Mouse (Mus musculus) lung, adult 18-20 months (tissue): Measurements from ENCODE around the gene Adamts7.

Source experiments
- DNase-seq, 2 experiments: peaks; one replicate each; pipeline ENCODE4 v3.0.0; 2022; ENCODE audit warnings: mixed read lengths in 2 of 2

Gene Adamts7

GRCm38 (mm10) chr9:90198531-90199449 is 35.9 kb downstream of the Adamts7 start:
- DNase-seq, result peak; percentile 26 to 45

GRCm38 (mm10) chr9:90199611-90200010 is 36.7 kb downstream of the Adamts7 start:
- DNase-seq, result no peak

GRCm38 (mm10) chr9:90200501-90200900 is 37.6 kb downstream of the Adamts7 start:
- DNase-seq, result no peak

GRCm38 (mm10) chr9:90201096-90201495 is 38.2 kb downstream of the Adamts7 start:
- no peak for DNase-seq

GRCm38 (mm10) chr9:90201541-90201940 is 38.7 kb downstream of the Adamts7 start:
- no peak for DNase-seq

GRCm38 (mm10) chr9:90203233-90203632 is 40.4 kb downstream of the Adamts7 start:
- DNase-seq, result no peak

- DNase-seq, result no peak
These were observed 41.6 kb downstream of the Adamts7 start for GRCm38 (mm10) chr9:90204396-90204915.

GRCm38 (mm10) chr9:90206500-90206899 is 43.6 kb downstream of the Adamts7 start:
- DNase-seq, result peak; percentile 73 to 78

GRCm38 (mm10) chr9:90207808-90208207 is 44.9 kb downstream of the Adamts7 start:
- DNase-seq, result peak in 1 of 2 experiments; percentile 52

GRCm38 (mm10) chr9:90208655-90209054 is 45.8 kb downstream of the Adamts7 start:
- DNase-seq, result no peak

- no peak for DNase-seq
These were observed 50.3 kb downstream of the Adamts7 start for GRCm38 (mm10) chr9:90213127-90213526.

- no peak for DNase-seq
These were observed 53.6 kb downstream of the Adamts7 start for GRCm38 (mm10) chr9:90216259-90217001.

- DNase-seq, result no peak
These were observed 54.6 kb downstream of the Adamts7 start for GRCm38 (mm10) chr9:90217501-90217900.

GRCm38 (mm10) chr9:90222275-90222674 is 59.4 kb downstream of the Adamts7 start:
- no peak for DNase-seq

GRCm38 (mm10) chr9:90226081-90226741 is 63.3 kb downstream of the Adamts7 start:
- DNase-seq, result peak in 1 of 2 experiments; percentile 36

- DNase-seq, result no peak
These were observed 63.9 kb downstream of the Adamts7 start for GRCm38 (mm10) chr9:90226742-90227096.

- DNase-seq, result no peak
These were observed 64.3 kb downstream of the Adamts7 start for GRCm38 (mm10) chr9:90227171-90227570.

GRCm38 (mm10) chr9:90232781-90233690 is 70.2 kb downstream of the Adamts7 start:
- peak; percentile 39 to 44 for DNase-seq

GRCm38 (mm10) chr9:90233906-90234419 is 71.1 kb downstream of the Adamts7 start:
- no peak for DNase-seq

- DNase-seq, result no peak
These were observed 71.9 kb downstream of the Adamts7 start for GRCm38 (mm10) chr9:90234786-90235185.

GRCm38 (mm10) chr9:90235258-90235882 is 72.5 kb downstream of the Adamts7 start:
- DNase-seq, result no peak
